Mouse (Mus musculus): Measurements from ENCODE around the gene Ssh3.

- no peak for TF ChIP-seq GATA1 (IDR thresholded peaks at IDR 0.05; ENCODE audit: low read length)
- TF ChIP-seq TAL1 (IDR thresholded peaks at IDR 0.05; ENCODE audit: low read length): no peak
Measured at GRCm38 (mm10) chr19:4295391-4295790, 26.4 kb upstream of the Ssh3 start.
